In the genomic region with DNA sequence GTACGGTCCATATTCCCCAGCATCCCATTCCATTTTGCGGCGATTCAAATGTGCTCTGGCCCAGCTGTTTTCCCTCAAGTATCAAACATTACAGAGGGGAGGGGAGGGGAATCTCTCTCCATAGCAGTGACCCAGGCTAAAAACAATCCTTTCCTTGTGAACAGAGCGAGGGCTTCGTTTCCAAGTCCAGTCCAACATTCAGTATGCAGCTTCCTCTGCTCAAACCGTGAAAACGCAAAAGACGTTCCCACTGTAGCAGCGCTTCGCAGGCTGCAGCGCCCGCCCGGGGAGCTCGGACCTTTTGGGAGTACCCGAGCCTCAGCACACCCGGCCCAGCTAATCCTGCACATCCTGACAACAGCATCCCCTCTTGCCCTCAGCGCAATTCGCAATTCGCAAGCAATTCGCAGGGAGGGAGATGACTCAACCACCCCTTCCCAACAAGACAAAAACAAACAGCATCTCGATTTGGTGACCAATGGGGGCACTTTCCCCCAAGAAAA, we compare ENCODE assay signal across 9 mouse cellular contexts.
DNase-seq lines count a peak whose midpoint lies in the region; ATAC-seq lines count a peak whose summit lies in the region.
"Had no signal": no experiment of that assay in that cellular context is flagged by ENCODE, and none has a peak within 500 bp of the region (broad histone marks: within the 10 kb centered on the region; RNA-seq: fewer than 3 reads in every experiment).

No protein-coding gene starts in this region.

- WGBS in lung, embryonic 16.5 days, result 31% methylated on average over 21 of the region's 21 CpGs
- WGBS in forebrain, embryonic 13.5 days, result 16% methylated on average over 21 of the region's 21 CpGs
- WGBS in intestine, embryonic 14.5 days, result 28% methylated on average over 21 of the region's 21 CpGs
- 7% methylated on average over 21 of the region's 21 CpGs for WGBS in neural tube, embryonic 15.5 days

- ATAC-seq in lung, embryonic 16.5 days (ENCODE audit: low read depth), result peak; percentile 79
- ATAC-seq in forebrain, embryonic 13.5 days, result peak; percentile 17
- peak; percentile 44; the same call in 1 of the 2 replicates for ATAC-seq in intestine, embryonic 14.5 days (replicated peaks; ENCODE audit: low FRiP score, low TSS enrichment, low read depth)
- ATAC-seq in neural tube, embryonic 15.5 days (ENCODE audit: low FRiP score), result peak; percentile 26; the same call in 1 of the 2 replicates
- ATAC-seq in granulocyte monocyte progenitor cell, adult 5-6 weeks (replicated peaks; ENCODE audit: poor library complexity, severe bottlenecking), result no peak

- peaks cover 29% of the 10 kb centered on the region for H3K4me1 ChIP-seq in lung, embryonic 16.5 days (replicated peaks; ENCODE audit: control insufficient read depth, insufficient read depth, low read length)
- peaks cover 45% of the 10 kb centered on the region for H3K4me1 ChIP-seq in forebrain, embryonic 13.5 days
- peaks cover 39% of the 10 kb centered on the region for H3K4me1 ChIP-seq in intestine, embryonic 14.5 days (replicated peaks; ENCODE audit: control insufficient read depth, insufficient read depth, low read length)
- peaks cover 61% of the 10 kb centered on the region for H3K4me1 ChIP-seq in neural tube, embryonic 15.5 days
- H3K4me1 ChIP-seq: liver, embryonic 13.5 days had no signal

- no peak for DNase-seq in lung, postnatal 36 days
- DNase-seq in intestine, embryonic 14.5 days (ENCODE audit: low spot score), result peak; percentile 77
- DNase-seq in cerebellum, postnatal 36 days, result no peak
- no peak for DNase-seq in adrenal gland, adult 2 months
- DNase-seq: liver, embryonic 13.5 days had no signal

- no peaks in the 10 kb centered on the region for H3K36me3 ChIP-seq in lung, embryonic 16.5 days (ENCODE audit: control insufficient read depth, insufficient read depth, low read length)
- no peaks in the 10 kb centered on the region for H3K36me3 ChIP-seq in forebrain, embryonic 13.5 days (ENCODE audit: poor library complexity, severe bottlenecking)
- H3K36me3 ChIP-seq in intestine, embryonic 14.5 days (ENCODE audit: control insufficient read depth, insufficient read depth, low read length), result peaks cover 12% of the 10 kb centered on the region; the same call in 1 of the 2 replicates
- no peaks in the 10 kb centered on the region for H3K36me3 ChIP-seq in neural tube, embryonic 15.5 days
- H3K36me3 ChIP-seq: liver, embryonic 13.5 days had no signal

- peak overlapping the region; percentile 40 for H3K4me2 ChIP-seq in lung, embryonic 16.5 days (ENCODE audit: low read depth, low read length)
- H3K4me2 ChIP-seq in forebrain, embryonic 13.5 days, result peak overlapping the region; percentile 48
- H3K4me2 ChIP-seq in intestine, embryonic 14.5 days (ENCODE audit: low read length), result peak overlapping the region; percentile 39
- peak overlapping the region; percentile 58 for H3K4me2 ChIP-seq in neural tube, embryonic 15.5 days
- H3K4me2 ChIP-seq: liver, embryonic 13.5 days had no signal

- H3K4me3 ChIP-seq in lung, embryonic 16.5 days (ENCODE audit: low read length), result 0 out of 2 replicates have a peak overlapping the region, but pooled peaks have one; percentile 4
- peak overlapping the region; percentile 13; the same call in 1 of the 2 replicates for H3K4me3 ChIP-seq in forebrain, embryonic 13.5 days
- no peak overlapping the region for H3K4me3 ChIP-seq in intestine, embryonic 14.5 days (ENCODE audit: low read depth, low read length)
- H3K4me3 ChIP-seq in neural tube, embryonic 15.5 days (replicated peaks), result peak overlapping the region; percentile 27
- H3K4me3 ChIP-seq: liver, embryonic 13.5 days had no signal

- no peaks in the 10 kb centered on the region for H3K27me3 ChIP-seq in lung, embryonic 16.5 days (ENCODE audit: control insufficient read depth, insufficient read depth, low read depth, low read length)
- 0 out of 2 replicates have a peak, but pooled peaks cover 3% of the 10 kb centered on the region for H3K27me3 ChIP-seq in forebrain, embryonic 13.5 days
- H3K27me3 ChIP-seq in intestine, embryonic 14.5 days (replicated peaks; ENCODE audit: control insufficient read depth, insufficient read depth, low read length), result no peaks in the 10 kb centered on the region
- H3K27me3 ChIP-seq in neural tube, embryonic 15.5 days (replicated peaks), result no peaks in the 10 kb centered on the region
- H3K27me3 ChIP-seq: liver, embryonic 13.5 days had no signal

- peak overlapping the region; percentile 87 for H3K27ac ChIP-seq in lung, embryonic 16.5 days (ENCODE audit: low read length)
- no peak overlapping the region for H3K27ac ChIP-seq in forebrain, embryonic 13.5 days
- peak overlapping the region; percentile 88 for H3K27ac ChIP-seq in intestine, embryonic 14.5 days (ENCODE audit: low read depth)
- H3K27ac ChIP-seq in neural tube, embryonic 15.5 days (replicated peaks), result peak overlapping the region; percentile 75
- H3K27ac ChIP-seq: liver, embryonic 13.5 days had no signal

- no peak overlapping the region; the same call in 1 of the 2 replicates for H3K9ac ChIP-seq in lung, embryonic 16.5 days (ENCODE audit: low read length)
- H3K9ac ChIP-seq in forebrain, embryonic 13.5 days, result peak overlapping the region; percentile 23; the same call in 1 of the 2 replicates
- H3K9ac ChIP-seq in intestine, embryonic 14.5 days (ENCODE audit: low read length), result 0 out of 2 replicates have a peak overlapping the region, but pooled peaks have one; percentile 12
- peak overlapping the region; percentile 48 for H3K9ac ChIP-seq in neural tube, embryonic 15.5 days (replicated peaks)
- H3K9ac ChIP-seq: liver, embryonic 13.5 days had no signal

- H3K9me3 ChIP-seq in lung, embryonic 16.5 days (ENCODE audit: control insufficient read depth, low read length), result no peaks in the 10 kb centered on the region
- H3K9me3 ChIP-seq in forebrain, embryonic 13.5 days (replicated peaks), result no peaks in the 10 kb centered on the region
- H3K9me3 ChIP-seq in intestine, embryonic 14.5 days (ENCODE audit: control insufficient read depth, low read length), result no peaks in the 10 kb centered on the region
- H3K9me3 ChIP-seq in neural tube, embryonic 15.5 days (replicated peaks), result no peaks in the 10 kb centered on the region
- H3K9me3 ChIP-seq: liver, embryonic 13.5 days had no signal
